Mouse (Mus musculus) intestine, embryonic 16.5 days (tissue): ENCODE measurements around the gene Rc3h2. TPM values are rescaled to one million over a fixed set of nuclear protein-coding genes. Genes with fewer than 3 reads are reported as not detected.

Experiments
- ATAC-seq: fragments of 200-750 bp; cut with Nextera tagmentation; 2 replicates; pipeline ENCODE4 v1.8.0; 2017; ENCODE audit warnings: moderate TSS enrichment, moderate library complexity
- H3K27ac ChIP-seq: fragments of 300-500 bp; sonication (generic); 2 replicates; pipeline ENCODE4 v1.5.1; 2014; ENCODE audit warnings: mild to moderate bottlenecking, low read length
- H3K27me3 ChIP-seq: fragments of 300-500 bp; sonication (generic); replicated peaks from 2 replicates; pipeline ENCODE4 v1.6.1; 2014; ENCODE audit warnings: low read length, control low read depth, mixed read lengths; ENCODE audit not compliant: control insufficient read depth, insufficient read depth
- H3K36me3 ChIP-seq: fragments of 300-500 bp; sonication (generic); 2 replicates; pipeline ENCODE4 v1.6.1; 2014; ENCODE audit warnings: low read length, control low read depth; ENCODE audit not compliant: control insufficient read depth, insufficient read depth
- H3K4me1 ChIP-seq: fragments of 300-500 bp; sonication (generic); 2 replicates; pipeline ENCODE4 v1.6.1; 2014; ENCODE audit warnings: low read length, control low read depth, mixed read lengths; ENCODE audit not compliant: control insufficient read depth, insufficient read depth
- H3K4me2 ChIP-seq: fragments of 300-500 bp; sonication (generic); 2 replicates; pipeline ENCODE4 v1.6.1; 2014; ENCODE audit warnings: low read depth, low read length, control low read depth
- H3K4me3 ChIP-seq: fragments of 300-500 bp; sonication (generic); 2 replicates; pipeline ENCODE4 v1.5.1; 2014; ENCODE audit warnings: mild to moderate bottlenecking, low read length
- H3K9ac ChIP-seq: fragments of 300-500 bp; sonication (generic); 2 replicates; pipeline ENCODE4 v1.6.1; 2014; ENCODE audit warnings: low read depth, low read length
- H3K9me3 ChIP-seq: fragments of 300-500 bp; sonication (generic); 2 replicates; pipeline ENCODE4 v1.6.1; 2016; ENCODE audit warnings: low read length, control low read depth; ENCODE audit not compliant: control insufficient read depth
- whole genome bisulfite sequencing: fragments of 180-500 bp; shearing (Covaris S2); extraction: QIAGEN DNeasy Blood & Tissue Kit; methylation state at CpG from one replicate; pipeline ENCODE4 v1.1.7; 2014; 5-methylcytosine and 5-hydroxymethylcytosine counted together
- polyA plus RNA-seq: library from polyadenylated mRNA; unstranded; fragments of >200 nt; fragmentation: Nextera tagmentation; extraction: Ambion mirVana; gene quantifications from 2 replicates; pipeline ENCODE4 v1.2.1, GENCODE M21; 2015

The Rc3h2 gene
- polyA plus RNA-seq, 1 experiment from 2014 or later, result 8.6 TPM

GRCm38 (mm10) chr2:37358633-37359540 lies 63.8 kb downstream of the Rc3h2 start, which contains the start of gene Pdcl:
Gene Pdcl, minus strand, starts transcription at chr2:37359332.
- Histone ChIP-seq H3K4me2 (peak within 1 kb of the TSS; percentile 77), H3K9me3 (no peaks in the 10 kb centered on the region), H3K9ac (peak within 1 kb of the TSS; percentile 73), H3K4me1 (peaks cover 3% of the 10 kb centered on the region; the same call in 1 of the 2 replicates), H3K36me3 (peaks cover 9% of the 10 kb centered on the region; the same call in 1 of the 2 replicates), H3K27me3 (no peaks in the 10 kb centered on the region), H3K4me3 (peak within 1 kb of the TSS; percentile 62), H3K27ac (peak within 1 kb of the TSS; percentile 99)
- under 1% methylated on average over 42 of the region's 42 CpGs for WGBS
- peak; percentile 100 for ATAC-seq

GRCm38 (mm10) chr2:37355571-37355970 lies 67.1 kb downstream of the Rc3h2 start:
- H3K27ac ChIP-seq, result no peak overlapping the region
- H3K36me3 ChIP-seq, result peaks cover 17% of the 10 kb centered on the region
- no peaks in the 10 kb centered on the region for H3K9me3 ChIP-seq
- no peak for ATAC-seq
- no peak overlapping the region for H3K4me2 ChIP-seq
- peaks cover 3% of the 10 kb centered on the region; the same call in 1 of the 2 replicates for H3K4me1 ChIP-seq
- WGBS, result 95% methylated on average over 5 of the region's 5 CpGs
- no peak overlapping the region for H3K9ac ChIP-seq
- H3K27me3 ChIP-seq, result no peaks in the 10 kb centered on the region
- no peak overlapping the region for H3K4me3 ChIP-seq

DNA sequence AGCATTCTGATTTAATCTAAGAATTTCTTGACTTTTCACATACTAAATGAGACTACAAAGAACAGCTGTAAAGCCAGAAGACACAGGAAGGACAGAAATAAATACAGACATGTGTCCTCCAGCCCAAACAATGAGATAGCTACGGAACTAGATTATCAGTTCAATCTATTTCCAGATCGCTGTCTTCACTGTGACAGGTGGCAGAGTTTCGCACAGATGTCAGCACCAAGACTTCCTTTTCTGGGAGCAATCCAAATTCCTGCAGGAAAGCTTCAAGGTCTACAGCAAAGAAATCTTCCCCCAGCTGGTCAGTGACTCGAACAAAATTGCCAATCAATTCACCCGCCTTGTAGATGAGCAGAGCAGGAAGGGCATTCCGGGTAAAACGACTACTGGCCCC lies 71.0 kb downstream of the Rc3h2 start:
- Histone ChIP-seq H3K4me1 (no peaks in the 10 kb centered on the region), H3K36me3 (peaks cover 22% of the 10 kb centered on the region), H3K9me3 (no peaks in the 10 kb centered on the region), H3K27me3 (no peaks in the 10 kb centered on the region), H3K4me3 (no peak overlapping the region), H3K4me2 (no peak overlapping the region), H3K9ac (no peak overlapping the region), H3K27ac (no peak overlapping the region)
- no peak for ATAC-seq
- 83% methylated on average over 7 of the region's 7 CpGs for WGBS

- H3K36me3 ChIP-seq, result no peaks in the 10 kb centered on the region
- H3K4me1 ChIP-seq, result no peaks in the 10 kb centered on the region
- no peak overlapping the region for H3K4me3 ChIP-seq
- no peaks in the 10 kb centered on the region for H3K27me3 ChIP-seq
- no peak for ATAC-seq
- WGBS, result 57% methylated on average over 10 of the region's 10 CpGs
- H3K27ac ChIP-seq, result no peak overlapping the region
- H3K9ac ChIP-seq, result no peak overlapping the region
- no peaks in the 10 kb centered on the region for H3K9me3 ChIP-seq
- H3K4me2 ChIP-seq, result no peak overlapping the region
Measured at GRCm38 (mm10) chr2:37338497-37339187, 84.1 kb downstream of the Rc3h2 start.

DNA sequence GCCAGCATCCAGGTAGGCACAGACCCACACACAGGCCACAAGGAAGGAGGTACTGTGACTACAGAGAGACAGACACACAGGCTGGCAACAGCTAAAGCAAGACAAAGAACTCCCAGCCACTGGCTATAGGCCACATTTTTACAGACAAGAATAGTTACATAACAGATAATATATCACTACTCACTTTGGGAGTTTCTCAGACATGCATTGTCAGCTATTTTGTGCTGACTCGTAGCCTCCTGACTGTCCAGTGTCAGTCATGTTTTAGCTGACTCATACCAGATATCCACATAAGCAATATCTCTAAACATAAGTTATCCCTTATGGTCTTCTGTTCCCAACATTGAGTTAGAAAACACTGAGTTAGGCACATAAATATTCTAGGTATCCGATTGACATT lies 89.4 kb downstream of the Rc3h2 start:
- Histone ChIP-seq H3K4me2 (no peak overlapping the region), H3K27me3 (no peaks in the 10 kb centered on the region), H3K4me1 (no peaks in the 10 kb centered on the region), H3K27ac (no peak overlapping the region), H3K9me3 (no peaks in the 10 kb centered on the region), H3K4me3 (no peak overlapping the region), H3K36me3 (no peaks in the 10 kb centered on the region), H3K9ac (no peak overlapping the region)
- ATAC-seq, result no peak
- WGBS, result 78% methylated on average over 2 of the region's 2 CpGs

- H3K9me3 ChIP-seq, result no peaks in the 10 kb centered on the region
- 84% methylated on average over 1 of the region's 1 CpGs for WGBS
- H3K4me3 ChIP-seq, result no peak within 1 kb of the TSS
- ATAC-seq, result no peak
- no peaks in the 10 kb centered on the region for H3K36me3 ChIP-seq
- H3K27ac ChIP-seq, result no peak within 1 kb of the TSS
- no peak within 1 kb of the TSS for H3K4me2 ChIP-seq
- H3K27me3 ChIP-seq, result no peaks in the 10 kb centered on the region
- no peaks in the 10 kb centered on the region for H3K4me1 ChIP-seq
- H3K9ac ChIP-seq, result no peak within 1 kb of the TSS
Measured at GRCm38 (mm10) chr2:37326215-37326614, 96.5 kb downstream of the Rc3h2 start, which contains the start of gene Olfr368. Gene Olfr368, plus strand, starts transcription at chr2:37326515.

Other genes starting within 250 kb of the Rc3h2 start
- gene Olfr365, start 234.7 kb downstream of the Rc3h2 start, polyA plus RNA-seq, result not detected in 2 replicates
- not detected in 2 replicates for gene Olfr366, start 211.3 kb downstream of the Rc3h2 start, polyA plus RNA-seq
- not detected in 2 replicates for gene Olfr368, start 96.4 kb downstream of the Rc3h2 start, polyA plus RNA-seq
- gene Pdcl, start 63.6 kb downstream of the Rc3h2 start, polyA plus RNA-seq, result 30.1 and 30.6 TPM in 2 replicates
- 4.2 and 4.5 TPM in 2 replicates for gene Zbtb26, start 20.2 kb upstream of the Rc3h2 start, polyA plus RNA-seq
- 6.1 TPM in 2 replicates for gene Zbtb6, start 20.3 kb upstream of the Rc3h2 start, polyA plus RNA-seq
- gene Rabgap1, start 20.4 kb upstream of the Rc3h2 start, polyA plus RNA-seq, result 23.3 and 27.2 TPM in 2 replicates
- gene Gpr21, start 93.4 kb upstream of the Rc3h2 start, polyA plus RNA-seq, result 0.46 and 0.64 TPM in 2 replicates